Mouse (Mus musculus): ENCODE data around the gene H2-Q7. TPM values are rescaled to one million over a fixed set of nuclear protein-coding genes. Genes with fewer than 3 reads are reported as not detected.
"Not testable (repeated sequence)": the region's sequence is repeated elsewhere in the genome, so short reads cannot be mapped to it uniquely, and the experiment has no call there.

H2-Q7 gene
- polyA plus RNA-seq, 1 experiment: 0.13 TPM

GRCm38 (mm10) chr17:35458247-35458646 is 19.3 kb downstream of the H2-Q7 start:
- not testable (repeated sequence) for H3K27me3 ChIP-seq (ENCODE audit: control insufficient read depth); H3K4me3 ChIP-seq (replicated peaks); H3K9me3 ChIP-seq (ENCODE audit: control insufficient read depth, low read length); H3K36me3 ChIP-seq (ENCODE audit: control insufficient read depth); H3K4me1 ChIP-seq (ENCODE audit: control insufficient read depth)

GRCm38 (mm10) chr17:35460513-35461341 is 21.8 kb downstream of the H2-Q7 start:
- not testable (repeated sequence) for H3K36me3 ChIP-seq (ENCODE audit: control insufficient read depth); H3K9me3 ChIP-seq (ENCODE audit: control insufficient read depth, low read length); H3K4me3 ChIP-seq (replicated peaks); H3K4me1 ChIP-seq (ENCODE audit: control insufficient read depth); H3K27me3 ChIP-seq (ENCODE audit: control insufficient read depth)

GRCm38 (mm10) chr17:35465651-35466050 is 26.7 kb downstream of the H2-Q7 start:
- not testable (repeated sequence) for H3K4me1 ChIP-seq (ENCODE audit: control insufficient read depth); H3K36me3 ChIP-seq (ENCODE audit: control insufficient read depth); H3K9me3 ChIP-seq (ENCODE audit: control insufficient read depth, low read length); H3K4me3 ChIP-seq (replicated peaks)
- peaks cover 19% of the 10 kb centered on the region for H3K27me3 ChIP-seq (ENCODE audit: control insufficient read depth)

GRCm38 (mm10) chr17:35468936-35469335 is 30.0 kb downstream of the H2-Q7 start:
- not testable (repeated sequence) for H3K4me1 ChIP-seq (ENCODE audit: control insufficient read depth); H3K4me3 ChIP-seq (replicated peaks); H3K36me3 ChIP-seq (ENCODE audit: control insufficient read depth); H3K9me3 ChIP-seq (ENCODE audit: control insufficient read depth, low read length)
- peaks cover 25% of the 10 kb centered on the region for H3K27me3 ChIP-seq (ENCODE audit: control insufficient read depth)

GRCm38 (mm10) chr17:35469842-35470751 is 31.1 kb downstream of the H2-Q7 start, which contains the start of gene H2-Q10:
H2-Q10 (plus strand) TSS chr17:35470089.
- Histone ChIP-seq H3K27me3 (ENCODE audit: control insufficient read depth) (peaks cover 25% of the 10 kb centered on the region), H3K4me3 (replicated peaks) (peak within 1 kb of the TSS; percentile 44)

GRCm38 (mm10) chr17:35484066-35484465 is 45.1 kb downstream of the H2-Q7 start:
- Histone ChIP-seq H3K4me3 (replicated peaks) (no peak overlapping the region), H3K36me3 (ENCODE audit: control insufficient read depth) (no peaks in the 10 kb centered on the region)

More at GRCm38 (mm10) chr17:35469842-35470751, 31.1 kb downstream of the H2-Q7 start, which contains the start of gene H2-Q10:
- Histone ChIP-seq H3K36me3 (ENCODE audit: control insufficient read depth) (no peaks in the 10 kb centered on the region), H3K4me1 (ENCODE audit: control insufficient read depth) (no peaks in the 10 kb centered on the region), H3K9me3 (ENCODE audit: control insufficient read depth, low read length) (no peaks in the 10 kb centered on the region)
- no peak for TF ChIP-seq GATA1 (IDR thresholded peaks at IDR 0.05; ENCODE audit: low read length)
- TF ChIP-seq TAL1 (IDR thresholded peaks at IDR 0.05; ENCODE audit: low read length): no peak

GRCm38 (mm10) chr17:35485702-35486101 is 46.7 kb downstream of the H2-Q7 start:
- Histone ChIP-seq H3K36me3 (ENCODE audit: control insufficient read depth) (no peaks in the 10 kb centered on the region), H3K9me3 (ENCODE audit: control insufficient read depth, low read length) (no peaks in the 10 kb centered on the region), H3K4me1 (ENCODE audit: control insufficient read depth) (no peaks in the 10 kb centered on the region), H3K4me3 (replicated peaks) (no peak overlapping the region), H3K27me3 (ENCODE audit: control insufficient read depth) (no peaks in the 10 kb centered on the region; the same call in 1 of the 2 replicates)
- TF ChIP-seq GATA1 (IDR thresholded peaks at IDR 0.05; ENCODE audit: low read length) (no peak), TAL1 (IDR thresholded peaks at IDR 0.05; ENCODE audit: low read length) (no peak)

More at GRCm38 (mm10) chr17:35484066-35484465, 45.1 kb downstream of the H2-Q7 start:
- Histone ChIP-seq H3K9me3 (ENCODE audit: control insufficient read depth, low read length) (no peaks in the 10 kb centered on the region), H3K27me3 (ENCODE audit: control insufficient read depth) (no peaks in the 10 kb centered on the region), H3K4me1 (ENCODE audit: control insufficient read depth) (no peaks in the 10 kb centered on the region)
- TF ChIP-seq GATA1 (IDR thresholded peaks at IDR 0.05; ENCODE audit: low read length) (no peak), TAL1 (IDR thresholded peaks at IDR 0.05; ENCODE audit: low read length) (no peak)

- Histone ChIP-seq H3K36me3 (ENCODE audit: control insufficient read depth) (no peaks in the 10 kb centered on the region), H3K4me3 (replicated peaks) (no peak overlapping the region), H3K27me3 (ENCODE audit: control insufficient read depth) (no peaks in the 10 kb centered on the region; the same call in 1 of the 2 replicates), H3K9me3 (ENCODE audit: control insufficient read depth, low read length) (no peaks in the 10 kb centered on the region), H3K4me1 (ENCODE audit: control insufficient read depth) (no peaks in the 10 kb centered on the region)
- TF ChIP-seq GATA1 (IDR thresholded peaks at IDR 0.05; ENCODE audit: low read length): no peak
- no peak for TF ChIP-seq TAL1 (IDR thresholded peaks at IDR 0.05; ENCODE audit: low read length)
These were observed 47.8 kb downstream of the H2-Q7 start for GRCm38 (mm10) chr17:35486726-35487125.

GRCm38 (mm10) chr17:35488041-35488440 is 49.1 kb downstream of the H2-Q7 start:
- TF ChIP-seq GATA1 (IDR thresholded peaks at IDR 0.05; ENCODE audit: low read length) (no peak), TAL1 (IDR thresholded peaks at IDR 0.05; ENCODE audit: low read length) (no peak)
- no peaks in the 10 kb centered on the region; the same call in 1 of the 2 replicates for H3K27me3 ChIP-seq (ENCODE audit: control insufficient read depth)
- no peaks in the 10 kb centered on the region for H3K9me3 ChIP-seq (ENCODE audit: control insufficient read depth, low read length)
- H3K36me3 ChIP-seq (ENCODE audit: control insufficient read depth): no peaks in the 10 kb centered on the region
- no peaks in the 10 kb centered on the region for H3K4me1 ChIP-seq (ENCODE audit: control insufficient read depth)
- no peak overlapping the region for H3K4me3 ChIP-seq (replicated peaks)
